Mouse (Mus musculus) testis, adult 2 months (tissue): Measurements from ENCODE around the gene Got1. TPM values are rescaled to one million over a fixed set of nuclear protein-coding genes. Genes with fewer than 3 reads are reported as not detected.
"Not testable (repeated sequence)": the region's sequence is repeated elsewhere in the genome, so short reads cannot be mapped to it uniquely, and the experiment has no call there.

Experiments
- H3K27ac ChIP-seq: fragments of 200-500 bp; 2 replicates; pipeline ENCODE4 v1.5.1; 2012; ENCODE audit warnings: low read depth, low read length; ENCODE audit not compliant: control insufficient read depth, insufficient read depth
- H3K27me3 ChIP-seq: fragments of 200-500 bp; 2 replicates; pipeline ENCODE4 v1.6.1; 2012; ENCODE audit warnings: mild to moderate bottlenecking, low read length, moderate library complexity; ENCODE audit not compliant: control insufficient read depth, insufficient read depth
- H3K36me3 ChIP-seq: fragments of 200-500 bp; 2 replicates; pipeline ENCODE4 v1.6.1; 2012; ENCODE audit warnings: mild to moderate bottlenecking, low read length; ENCODE audit not compliant: control insufficient read depth, insufficient read depth
- H3K4me1 ChIP-seq: fragments of 200-500 bp; 2 replicates; pipeline ENCODE4 v1.6.1; 2012; ENCODE audit warnings: low read length; ENCODE audit not compliant: control insufficient read depth, insufficient read depth
- H3K4me3 ChIP-seq: fragments of 200-500 bp; 2 replicates; pipeline ENCODE4 v1.5.1; 2012; ENCODE audit warnings: low read depth, mild to moderate bottlenecking, low read length, moderate library complexity, mixed read lengths; ENCODE audit not compliant: control insufficient read depth
- CTCF ChIP-seq: fragments of 200-500 bp; IDR thresholded peaks from 2 replicates; pipeline ENCODE4 v1.5.1; 2012; ENCODE audit warnings: low read depth, mild to moderate bottlenecking, inconsistent platforms, low read length, moderate library complexity; ENCODE audit not compliant: control insufficient read depth, insufficient read depth, insufficient replicate concordance
- POLR2A ChIP-seq: fragments of 200-500 bp; IDR thresholded peaks from 2 replicates; pipeline ENCODE4 v1.6.1; 2012; ENCODE audit warnings: low read depth, mild to moderate bottlenecking, inconsistent platforms, low read length, moderate library complexity; ENCODE audit not compliant: control insufficient read depth
- polyA plus RNA-seq: library from polyadenylated mRNA; depleted of rRNA; stranded (reverse); fragments of >200 nt; gene quantifications from 2 replicates; pipeline ENCODE4 v1.2.3, GENCODE M21; 2012

Gene Got1
- polyA plus RNA-seq, 1 experiment: 13.4 TPM

DNA sequence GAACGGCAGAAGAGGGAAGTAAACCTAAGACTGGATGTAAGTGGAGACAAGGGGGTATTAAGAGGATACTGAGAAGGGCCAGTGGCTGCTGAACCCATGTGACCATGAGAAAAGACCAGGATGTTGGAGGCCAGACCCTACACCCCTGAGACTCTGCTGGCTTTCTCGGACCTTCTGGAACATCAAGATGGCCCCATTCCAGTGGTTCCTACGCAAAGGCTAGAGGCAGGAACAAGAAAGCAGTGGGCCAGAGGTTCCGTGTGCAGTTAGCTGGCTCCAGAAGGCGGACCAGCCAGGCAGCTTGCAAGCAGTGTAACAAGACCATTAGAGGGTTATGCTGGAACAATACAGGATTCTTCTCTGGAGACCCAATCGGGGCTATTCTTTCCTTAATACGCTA lies 27.0 kb downstream of the Got1 start:
- TF ChIP-seq POLR2A: no peak
- TF ChIP-seq CTCF: no peak
- peaks cover 14% of the 10 kb centered on the region for H3K4me1 ChIP-seq
- no peak overlapping the region for H3K27ac ChIP-seq
- no peaks in the 10 kb centered on the region for H3K27me3 ChIP-seq
- H3K36me3 ChIP-seq: no peaks in the 10 kb centered on the region
- no peak overlapping the region for H3K4me3 ChIP-seq

DNA sequence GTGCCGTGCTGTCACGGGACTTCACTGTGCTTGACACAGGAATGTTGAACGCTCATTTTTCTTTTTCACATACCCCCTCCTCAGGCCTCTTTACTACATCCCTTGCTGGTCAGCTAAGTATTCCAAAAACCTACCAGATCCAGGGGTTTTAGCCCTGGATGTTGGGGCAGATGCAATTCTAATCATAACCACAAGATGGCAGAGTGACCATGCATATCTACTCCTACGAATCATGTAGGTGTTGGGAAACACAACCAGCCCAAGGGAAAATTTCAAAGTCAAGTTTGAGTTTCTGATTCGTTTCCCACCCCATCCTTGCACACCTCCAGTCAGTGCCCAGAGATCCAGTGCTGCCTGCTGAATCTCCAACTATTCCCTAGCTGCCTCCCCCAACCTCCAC lies 28.6 kb downstream of the Got1 start:
- Histone ChIP-seq H3K4me1 (peaks cover 11% of the 10 kb centered on the region), H3K4me3 (no peak overlapping the region), H3K27ac (no peak overlapping the region), H3K27me3 (no peaks in the 10 kb centered on the region), H3K36me3 (no peaks in the 10 kb centered on the region)
- TF ChIP-seq CTCF (no peak; the same call in 1 of the 2 replicates), POLR2A (no peak)

DNA sequence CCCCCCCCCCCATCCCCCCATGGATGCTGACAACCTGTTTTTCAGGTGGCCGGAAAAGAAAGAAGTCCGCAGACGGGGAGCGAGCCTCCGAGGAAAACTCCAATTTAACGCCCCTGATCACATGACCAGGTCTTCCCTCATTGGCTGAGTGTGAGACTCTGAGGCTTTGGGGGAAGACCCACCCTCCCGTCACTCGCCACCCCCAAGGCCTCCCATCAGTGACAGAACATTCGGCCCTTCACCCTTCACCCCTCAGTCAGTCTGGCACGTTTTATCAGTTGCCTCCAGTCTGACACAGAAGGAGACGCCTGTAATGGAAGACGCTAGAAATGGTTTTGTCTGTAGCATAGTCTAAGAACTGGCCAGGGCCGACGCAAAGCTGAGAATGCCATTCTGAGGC lies 29.5 kb downstream of the Got1 start:
- no peaks in the 10 kb centered on the region for H3K36me3 ChIP-seq
- H3K27ac ChIP-seq: no peak overlapping the region
- H3K4me1 ChIP-seq: peaks cover 11% of the 10 kb centered on the region
- no peaks in the 10 kb centered on the region for H3K27me3 ChIP-seq
- H3K4me3 ChIP-seq: no peak overlapping the region
- TF ChIP-seq CTCF (no peak), POLR2A (no peak)

DNA sequence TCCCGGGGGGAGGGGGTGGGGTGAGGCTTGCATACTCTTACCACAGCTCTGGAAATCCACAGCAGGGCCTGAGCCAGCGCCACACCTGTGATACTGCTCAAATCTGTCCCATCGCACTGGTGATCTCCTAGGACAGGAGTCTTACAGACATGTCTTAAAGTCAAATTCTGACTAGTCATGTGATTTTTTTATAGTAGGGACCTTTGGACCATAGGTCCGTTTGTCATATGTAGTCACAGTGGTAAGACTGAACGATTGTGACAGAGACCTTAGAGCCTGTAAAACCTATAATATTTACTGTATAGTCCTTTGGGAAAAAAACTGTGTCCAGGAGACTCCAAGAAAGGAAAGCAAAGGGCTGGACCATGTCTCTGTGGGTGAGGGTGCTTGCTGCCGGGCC lies 30.5 kb downstream of the Got1 start:
- no peaks in the 10 kb centered on the region for H3K36me3 ChIP-seq
- H3K4me1 ChIP-seq: peaks cover 10% of the 10 kb centered on the region
- no peak overlapping the region for H3K4me3 ChIP-seq
- no peaks in the 10 kb centered on the region for H3K27me3 ChIP-seq
- no peak overlapping the region for H3K27ac ChIP-seq
- TF ChIP-seq CTCF (no peak), POLR2A (no peak)

DNA sequence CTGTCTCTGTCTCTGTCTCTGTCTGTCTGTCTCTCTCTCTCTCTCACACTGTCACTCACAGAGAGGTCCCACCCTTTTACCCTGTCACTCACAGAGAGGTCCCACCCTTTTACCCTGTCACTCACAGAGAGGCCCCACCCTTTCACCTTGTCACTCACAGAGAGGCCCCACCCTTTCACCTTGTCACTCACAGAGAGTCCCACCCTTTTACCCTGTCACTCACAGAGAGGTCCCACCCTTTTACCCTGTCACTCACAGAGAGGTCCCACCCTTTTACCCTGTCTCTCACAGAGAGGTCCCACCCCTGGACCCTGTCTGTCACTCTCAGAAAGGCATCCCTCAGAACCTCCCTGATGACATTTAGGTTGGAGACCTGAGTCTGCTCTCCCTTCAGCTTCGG lies 31.1 kb downstream of the Got1 start:
- H3K4me3 ChIP-seq, H3K4me1 ChIP-seq, H3K27me3 ChIP-seq, H3K36me3 ChIP-seq, H3K27ac ChIP-seq: not testable (repeated sequence)

DNA sequence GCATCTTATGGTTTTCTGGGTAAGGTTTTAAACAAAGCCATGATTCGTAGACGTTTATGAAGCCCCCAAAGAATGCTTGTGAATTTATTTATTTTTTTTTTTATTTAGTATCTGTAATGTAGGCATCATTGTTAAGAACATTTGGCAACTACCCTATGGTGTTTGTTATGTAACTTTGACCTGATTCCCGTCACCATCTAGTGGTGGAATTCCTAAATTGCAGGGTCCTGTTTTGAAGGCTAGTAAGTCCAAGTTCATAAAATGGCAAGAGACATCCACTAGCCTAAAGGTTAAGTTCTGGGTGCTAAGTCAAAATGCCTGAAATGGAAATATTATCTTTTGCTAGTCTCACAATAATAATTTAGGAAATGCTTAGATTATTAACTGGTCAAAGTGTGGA lies 37.0 kb downstream of the Got1 start:
- Histone ChIP-seq H3K4me3 (no peak overlapping the region), H3K36me3 (no peaks in the 10 kb centered on the region), H3K4me1 (no peaks in the 10 kb centered on the region), H3K27ac (no peak overlapping the region), H3K27me3 (no peaks in the 10 kb centered on the region)
- TF ChIP-seq CTCF: no peak; the same call in 1 of the 2 replicates
- TF ChIP-seq POLR2A: no peak

DNA sequence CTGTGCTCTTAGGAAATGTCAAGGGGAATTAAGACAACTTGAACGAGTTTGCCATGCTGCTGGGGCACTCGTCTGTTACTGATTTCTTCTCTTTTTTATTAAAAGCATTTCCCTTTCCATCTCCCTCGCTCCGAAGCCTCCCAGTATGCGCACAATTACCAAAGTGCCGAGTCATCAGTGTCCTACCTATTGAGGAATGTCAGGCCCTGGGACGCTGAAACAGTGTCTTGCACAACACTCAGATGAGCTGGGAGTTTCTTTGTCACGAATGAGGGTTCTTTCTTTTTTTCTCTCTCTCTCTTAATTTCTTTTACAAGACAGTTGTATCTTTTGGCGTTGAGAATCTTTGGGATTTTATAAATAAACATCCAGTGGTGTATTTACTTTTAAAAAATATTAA lies 43.9 kb downstream of the Got1 start:
- H3K27me3 ChIP-seq: no peaks in the 10 kb centered on the region
- H3K4me1 ChIP-seq: no peaks in the 10 kb centered on the region
- TF ChIP-seq CTCF (no peak), POLR2A (no peak)
- no peak overlapping the region for H3K27ac ChIP-seq
- H3K36me3 ChIP-seq: no peaks in the 10 kb centered on the region
- no peak overlapping the region for H3K4me3 ChIP-seq

DNA sequence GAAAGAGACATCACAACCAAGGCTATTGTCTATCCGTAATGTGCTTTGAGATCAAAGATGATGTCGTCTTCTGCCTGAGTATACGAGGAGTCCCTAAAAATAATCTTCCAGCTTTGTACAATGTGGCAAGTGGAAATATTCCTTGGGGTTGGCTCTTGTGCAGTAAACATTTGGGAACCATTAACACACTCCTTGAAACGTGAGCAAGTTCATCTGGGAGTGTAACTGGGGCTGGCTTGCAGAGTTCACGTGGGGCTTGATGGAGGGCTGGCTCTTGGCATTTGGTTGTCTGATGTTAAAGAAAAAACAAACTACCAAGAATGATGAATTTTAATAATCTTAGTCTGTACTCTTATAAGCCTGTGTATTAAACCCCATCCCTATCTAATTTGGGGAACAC lies 45.0 kb downstream of the Got1 start:
- no peak overlapping the region for H3K4me3 ChIP-seq
- no peaks in the 10 kb centered on the region for H3K27me3 ChIP-seq
- TF ChIP-seq CTCF: no peak
- TF ChIP-seq POLR2A: no peak

More for the DNA sequence above, 45.0 kb downstream of the Got1 start:
- no peak overlapping the region for H3K27ac ChIP-seq
- H3K4me1 ChIP-seq: no peaks in the 10 kb centered on the region
- H3K36me3 ChIP-seq: no peaks in the 10 kb centered on the region
